Mouse (Mus musculus): Measurements from ENCODE around the gene Plin5. TPM values are rescaled to one million over a fixed set of nuclear protein-coding genes. Genes with fewer than 3 reads are reported as not detected.

Gene Plin5
- polyA plus RNA-seq, 1 experiment, result 0.06 TPM

- TF ChIP-seq TCF12 (IDR thresholded peaks at IDR 0.05; ENCODE audit: insufficient read depth, poor library complexity, severe bottlenecking) (no peak), REST (IDR thresholded peaks at IDR 0.05; ENCODE audit: insufficient read depth, insufficient read length) (no peak), MYOG (IDR thresholded peaks at IDR 0.05; ENCODE audit: control insufficient read depth in 1 of 3, insufficient read depth in 1 of 3, insufficient read length in 2 of 3, low read depth in 2 of 3) (no peak), MYOD1 (IDR thresholded peaks at IDR 0.05; ENCODE audit: control insufficient read depth in 1 of 3, insufficient read length in 2 of 3, low read depth in 2 of 3) (no peak), POLR2A (IDR thresholded peaks at IDR 0.05; ENCODE audit: insufficient read length, low read depth) (no peak), TCF3 (IDR thresholded peaks at IDR 0.05; ENCODE audit: insufficient read length, low read depth) (no peak), POLR2AphosphoS2 (IDR thresholded peaks at IDR 0.05; ENCODE audit: insufficient read length, low read depth) (no peak), USF1 (IDR thresholded peaks at IDR 0.05; ENCODE audit: low read depth) (no peak), E2F4 (IDR thresholded peaks at IDR 0.05; ENCODE audit: insufficient read depth) (no peak), SRF (IDR thresholded peaks at IDR 0.05; ENCODE audit: control insufficient read depth, insufficient read length, low read depth) (no peak), MAX (IDR thresholded peaks at IDR 0.05; ENCODE audit: low read depth) (no peak), CEBPB (IDR thresholded peaks at IDR 0.05; ENCODE audit: insufficient read depth, poor library complexity, severe bottlenecking) (no peak)
- no peaks in the 10 kb centered on the region for H3K79me2 ChIP-seq (ENCODE audit: control insufficient read depth, insufficient read depth)
- peaks cover 3% of the 10 kb centered on the region for H3K36me3 ChIP-seq (ENCODE audit: control insufficient read depth, insufficient read depth)
- no peak overlapping the region for H3K4me3 ChIP-seq
- no peak overlapping the region for H3ac ChIP-seq (ENCODE audit: control insufficient read depth, insufficient read length)
- H3K27me3 ChIP-seq (ENCODE audit: control insufficient read depth, insufficient read depth, insufficient read length), result no peaks in the 10 kb centered on the region
- no peak overlapping the region for H3K4me2 ChIP-seq (ENCODE audit: low read depth)
Observed at GRCm38 (mm10) chr17:56103465-56104285, 13.7 kb downstream of the Plin5 start.

GRCm38 (mm10) chr17:56102927-56103326, 14.5 kb downstream of the Plin5 start:
- Histone ChIP-seq H3K4me2 (ENCODE audit: low read depth) (no peak overlapping the region), H3K79me2 (ENCODE audit: control insufficient read depth, insufficient read depth) (no peaks in the 10 kb centered on the region), H3K36me3 (ENCODE audit: control insufficient read depth, insufficient read depth) (peaks cover 3% of the 10 kb centered on the region)

GRCm38 (mm10) chr17:56102158-56102557, 15.2 kb downstream of the Plin5 start:
- peaks cover 3% of the 10 kb centered on the region for H3K36me3 ChIP-seq (ENCODE audit: control insufficient read depth, insufficient read depth)
- H3K27me3 ChIP-seq (ENCODE audit: control insufficient read depth, insufficient read depth, insufficient read length), result no peaks in the 10 kb centered on the region
- H3K79me2 ChIP-seq (ENCODE audit: control insufficient read depth, insufficient read depth), result no peaks in the 10 kb centered on the region
- H3K4me2 ChIP-seq (ENCODE audit: low read depth), result no peak overlapping the region
- H3K4me3 ChIP-seq, result no peak overlapping the region
- TF ChIP-seq MYOG (IDR thresholded peaks at IDR 0.05; ENCODE audit: control insufficient read depth in 1 of 3, insufficient read depth in 1 of 3, insufficient read length in 2 of 3, low read depth in 2 of 3) (no peak), TCF12 (IDR thresholded peaks at IDR 0.05; ENCODE audit: insufficient read depth, poor library complexity, severe bottlenecking) (no peak), USF1 (IDR thresholded peaks at IDR 0.05; ENCODE audit: low read depth) (no peak), REST (IDR thresholded peaks at IDR 0.05; ENCODE audit: insufficient read depth, insufficient read length) (no peak), MYOD1 (IDR thresholded peaks at IDR 0.05; ENCODE audit: control insufficient read depth in 1 of 3, insufficient read length in 2 of 3, low read depth in 2 of 3) (no peak), MAX (IDR thresholded peaks at IDR 0.05; ENCODE audit: low read depth) (no peak), TCF3 (IDR thresholded peaks at IDR 0.05; ENCODE audit: insufficient read length, low read depth) (no peak), CEBPB (IDR thresholded peaks at IDR 0.05; ENCODE audit: insufficient read depth, poor library complexity, severe bottlenecking) (no peak), SRF (IDR thresholded peaks at IDR 0.05; ENCODE audit: control insufficient read depth, insufficient read length, low read depth) (no peak), POLR2A (IDR thresholded peaks at IDR 0.05; ENCODE audit: insufficient read length, low read depth) (no peak), E2F4 (IDR thresholded peaks at IDR 0.05; ENCODE audit: insufficient read depth) (no peak), POLR2AphosphoS2 (IDR thresholded peaks at IDR 0.05; ENCODE audit: insufficient read length, low read depth) (no peak)
- no peak overlapping the region for H3ac ChIP-seq (ENCODE audit: control insufficient read depth, insufficient read length)

More at GRCm38 (mm10) chr17:56102927-56103326, 14.5 kb downstream of the Plin5 start:
- no peaks in the 10 kb centered on the region for H3K27me3 ChIP-seq (ENCODE audit: control insufficient read depth, insufficient read depth, insufficient read length)
- no peak for TF ChIP-seq CEBPB (IDR thresholded peaks at IDR 0.05; ENCODE audit: insufficient read depth, poor library complexity, severe bottlenecking)
- no peak for TF ChIP-seq MAX (IDR thresholded peaks at IDR 0.05; ENCODE audit: low read depth)
- H3ac ChIP-seq (ENCODE audit: control insufficient read depth, insufficient read length), result no peak overlapping the region
- no peak overlapping the region for H3K4me3 ChIP-seq

GRCm38 (mm10) chr17:56100811-56101210, 16.6 kb downstream of the Plin5 start:
- H3K4me3 ChIP-seq, result no peak overlapping the region
- H3K36me3 ChIP-seq (ENCODE audit: control insufficient read depth, insufficient read depth), result peaks cover 3% of the 10 kb centered on the region
- no peak overlapping the region for H3K4me2 ChIP-seq (ENCODE audit: low read depth)
- no peaks in the 10 kb centered on the region for H3K79me2 ChIP-seq (ENCODE audit: control insufficient read depth, insufficient read depth)
- no peak overlapping the region for H3ac ChIP-seq (ENCODE audit: control insufficient read depth, insufficient read length)
- TF ChIP-seq POLR2A (IDR thresholded peaks at IDR 0.05; ENCODE audit: insufficient read length, low read depth) (no peak), REST (IDR thresholded peaks at IDR 0.05; ENCODE audit: insufficient read depth, insufficient read length) (no peak), USF1 (IDR thresholded peaks at IDR 0.05; ENCODE audit: low read depth) (no peak), MYOG (IDR thresholded peaks at IDR 0.05; ENCODE audit: control insufficient read depth in 1 of 3, insufficient read depth in 1 of 3, insufficient read length in 2 of 3, low read depth in 2 of 3) (no peak), CEBPB (IDR thresholded peaks at IDR 0.05; ENCODE audit: insufficient read depth, poor library complexity, severe bottlenecking) (no peak), TCF12 (IDR thresholded peaks at IDR 0.05; ENCODE audit: insufficient read depth, poor library complexity, severe bottlenecking) (no peak), MYOD1 (IDR thresholded peaks at IDR 0.05; ENCODE audit: control insufficient read depth in 1 of 3, insufficient read length in 2 of 3, low read depth in 2 of 3) (peak in 1 of 3 experiments; percentile 4), POLR2AphosphoS2 (IDR thresholded peaks at IDR 0.05; ENCODE audit: insufficient read length, low read depth) (no peak)
- no peaks in the 10 kb centered on the region for H3K27me3 ChIP-seq (ENCODE audit: control insufficient read depth, insufficient read depth, insufficient read length)
